Mouse (Mus musculus): ENCODE measurements around the gene Ndufb4. TPM values are rescaled to one million over a fixed set of nuclear protein-coding genes. Genes with fewer than 3 reads are reported as not detected.

Gene Ndufb4
- polyA plus RNA-seq, 1 experiment = not detected

GRCm38 (mm10) chr16:37610333-37610732 is 43.9 kb downstream of the Ndufb4 start:
- Histone ChIP-seq H3K4me3 (ENCODE audit: insufficient read depth, low read depth, low read length) (no peak overlapping the region), H3K27ac (ENCODE audit: insufficient read depth, low read depth, low read length) (peak overlapping the region; percentile 55; the same call in 1 of the 2 replicates), H3K4me1 (ENCODE audit: control insufficient read depth, insufficient read depth, low read length) (peaks cover 6% of the 10 kb centered on the region)
- TF ChIP-seq CTCF (IDR thresholded peaks at IDR 0.05; ENCODE audit: insufficient read depth, low read depth, low read length) (no peak), POLR2A (IDR thresholded peaks at IDR 0.05; ENCODE audit: insufficient read depth, low read depth, low read length) (no peak)
- WGBS = 43% methylated on average over 8 of the region's 8 CpGs

GRCm38 (mm10) chr16:37604243-37604642 is 50.0 kb downstream of the Ndufb4 start:
- H3K4me1 ChIP-seq (ENCODE audit: control insufficient read depth, insufficient read depth, low read length) = no peaks in the 10 kb centered on the region
- WGBS = 91% methylated on average over 6 of the region's 6 CpGs
- TF ChIP-seq POLR2A (IDR thresholded peaks at IDR 0.05; ENCODE audit: insufficient read depth, low read depth, low read length) = no peak
- no peak for TF ChIP-seq CTCF (IDR thresholded peaks at IDR 0.05; ENCODE audit: insufficient read depth, low read depth, low read length)
- H3K4me3 ChIP-seq (ENCODE audit: insufficient read depth, low read depth, low read length) = no peak overlapping the region
- H3K27ac ChIP-seq (ENCODE audit: insufficient read depth, low read depth, low read length) = no peak overlapping the region

- H3K27ac ChIP-seq (ENCODE audit: insufficient read depth, low read depth, low read length) = no peak overlapping the region
- no peaks in the 10 kb centered on the region for H3K4me1 ChIP-seq (ENCODE audit: control insufficient read depth, insufficient read depth, low read length)
- no peak overlapping the region for H3K4me3 ChIP-seq (ENCODE audit: insufficient read depth, low read depth, low read length)
- 98% methylated on average over 1 of the region's 1 CpGs for WGBS
- TF ChIP-seq CTCF (IDR thresholded peaks at IDR 0.05; ENCODE audit: insufficient read depth, low read depth, low read length) (no peak), POLR2A (IDR thresholded peaks at IDR 0.05; ENCODE audit: insufficient read depth, low read depth, low read length) (no peak)
Measured at GRCm38 (mm10) chr16:37603431-37603830, 50.8 kb downstream of the Ndufb4 start.

GRCm38 (mm10) chr16:37599326-37599725 is 54.9 kb downstream of the Ndufb4 start:
- Histone ChIP-seq H3K4me1 (ENCODE audit: control insufficient read depth, insufficient read depth, low read length) (no peaks in the 10 kb centered on the region), H3K27ac (ENCODE audit: insufficient read depth, low read depth, low read length) (no peak overlapping the region), H3K4me3 (ENCODE audit: insufficient read depth, low read depth, low read length) (no peak overlapping the region)
- TF ChIP-seq POLR2A (IDR thresholded peaks at IDR 0.05; ENCODE audit: insufficient read depth, low read depth, low read length) = no peak
- TF ChIP-seq CTCF (IDR thresholded peaks at IDR 0.05; ENCODE audit: insufficient read depth, low read depth, low read length) = no peak
- 81% methylated on average over 3 of the region's 3 CpGs for WGBS

DNA sequence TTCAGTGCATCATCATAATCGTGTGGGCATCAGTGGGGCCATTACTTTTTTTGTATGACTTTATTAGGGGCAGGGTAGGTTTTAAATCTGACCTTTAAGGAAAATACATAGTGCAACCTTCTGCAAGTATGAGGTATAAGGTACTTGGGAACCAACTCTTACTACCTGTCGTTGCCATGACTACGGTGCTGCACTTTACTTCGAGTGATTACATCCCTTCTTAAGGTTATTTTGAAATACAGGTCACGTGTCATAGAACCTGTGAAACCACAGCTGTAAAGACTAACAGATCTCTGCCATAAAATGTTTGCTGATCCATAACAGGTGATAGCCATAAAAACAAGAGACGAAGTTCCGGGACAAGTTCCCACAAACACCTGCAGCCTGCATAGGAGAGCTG is 55.8 kb downstream of the Ndufb4 start:
- Histone ChIP-seq H3K4me3 (ENCODE audit: insufficient read depth, low read depth, low read length) (no peak overlapping the region), H3K27ac (ENCODE audit: insufficient read depth, low read depth, low read length) (no peak overlapping the region), H3K4me1 (ENCODE audit: control insufficient read depth, insufficient read depth, low read length) (no peaks in the 10 kb centered on the region)
- 94% methylated on average over 7 of the region's 7 CpGs for WGBS
- TF ChIP-seq CTCF (IDR thresholded peaks at IDR 0.05; ENCODE audit: insufficient read depth, low read depth, low read length) (no peak), POLR2A (IDR thresholded peaks at IDR 0.05; ENCODE audit: insufficient read depth, low read depth, low read length) (no peak)

DNA sequence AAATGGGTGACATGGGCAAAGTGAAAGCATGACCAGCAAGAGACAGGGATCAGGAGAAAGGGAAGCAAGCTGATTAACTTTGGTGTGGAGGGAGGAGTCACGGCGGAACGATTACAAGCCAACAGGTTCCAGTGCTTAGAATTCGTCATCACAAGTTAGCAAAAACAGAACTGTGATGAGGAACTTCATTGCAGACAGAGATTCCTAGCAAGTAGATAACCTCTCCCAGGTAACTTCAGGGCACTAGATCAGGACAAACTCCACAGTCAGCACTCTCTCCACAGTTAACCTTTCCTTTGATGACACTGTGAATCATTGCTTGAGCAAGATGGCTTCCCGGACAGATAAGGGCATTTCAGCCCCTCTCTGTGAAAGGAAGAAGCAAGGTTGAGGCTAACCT is 56.8 kb downstream of the Ndufb4 start:
- H3K4me1 ChIP-seq (ENCODE audit: control insufficient read depth, insufficient read depth, low read length) = no peaks in the 10 kb centered on the region
- no peak overlapping the region for H3K4me3 ChIP-seq (ENCODE audit: insufficient read depth, low read depth, low read length)
- WGBS = 88% methylated on average over 5 of the region's 5 CpGs
- TF ChIP-seq POLR2A (IDR thresholded peaks at IDR 0.05; ENCODE audit: insufficient read depth, low read depth, low read length) (no peak), CTCF (IDR thresholded peaks at IDR 0.05; ENCODE audit: insufficient read depth, low read depth, low read length) (no peak)
- H3K27ac ChIP-seq (ENCODE audit: insufficient read depth, low read depth, low read length) = no peak overlapping the region

Other genes starting within 250 kb of the Ndufb4 start
- not detected in 2 replicates for gene Gtf2e1, start 114.7 kb downstream of the Ndufb4 start, polyA plus RNA-seq (2012; ENCODE audit: insufficient read depth, insufficient read length, low replicate concordance, missing spikeins)
- not detected in 2 replicates for gene Rabl3, start 114.6 kb downstream of the Ndufb4 start, polyA plus RNA-seq (2012; ENCODE audit: insufficient read depth, insufficient read length, low replicate concordance, missing spikeins)
- gene Hgd, start 74.3 kb downstream of the Ndufb4 start, polyA plus RNA-seq (2012; ENCODE audit: insufficient read depth, insufficient read length, low replicate concordance, missing spikeins) = not detected in 2 replicates
- not detected in 2 replicates for gene Fstl1, start 122.4 kb upstream of the Ndufb4 start, polyA plus RNA-seq (2012; ENCODE audit: insufficient read depth, insufficient read length, low replicate concordance, missing spikeins)
- not detected in 2 replicates for gene Gm36028, start 206.7 kb upstream of the Ndufb4 start, polyA plus RNA-seq (2012; ENCODE audit: insufficient read depth, insufficient read length, low replicate concordance, missing spikeins)
- 87.2 TPM in 1 of 2 replicates, not detected in the other for gene Lrrc58, start 213.9 kb upstream of the Ndufb4 start, polyA plus RNA-seq (2012; ENCODE audit: insufficient read depth, insufficient read length, low replicate concordance, missing spikeins)

Measured in olfactory bulb, adult 2 months (tissue).